Mouse (Mus musculus) embryonic facial prominence, embryonic 11.5 days (tissue): ENCODE results near the gene Agpat1. TPM values are rescaled to one million over a fixed set of nuclear protein-coding genes. Genes with fewer than 3 reads are reported as not detected.

Experiments used
- ATAC-seq: fragments of 200-750 bp; cut with Nextera tagmentation; replicated peaks from 2 replicates; pipeline ENCODE4 v1.8.0; 2017; ENCODE audit warnings: low read depth; ENCODE audit not compliant: insufficient number of reproducible peaks, low FRiP score, low TSS enrichment
- DNase-seq: peaks from one replicate; pipeline ENCODE4 v3.0.0-alpha.2; 2015; ENCODE audit warnings: low spot score
- H3K27ac ChIP-seq: fragments of 300-500 bp; sonication (generic); replicated peaks from 2 replicates; pipeline ENCODE4 v1.5.1; 2014; ENCODE audit warnings: mild to moderate bottlenecking, low read depth, low read length, control low read depth
- H3K27me3 ChIP-seq: fragments of 300-500 bp; sonication (generic); 2 replicates; pipeline ENCODE4 v1.6.1; 2014; ENCODE audit warnings: mild to moderate bottlenecking, low read length, moderate library complexity, mixed read lengths; ENCODE audit not compliant: control insufficient read depth, insufficient read depth
- H3K36me3 ChIP-seq: fragments of 300-500 bp; sonication (generic); replicated peaks from 2 replicates; pipeline ENCODE4 v1.6.1; 2014; ENCODE audit warnings: low read depth, mild to moderate bottlenecking, low read length, moderate library complexity, mixed read lengths; ENCODE audit not compliant: control insufficient read depth, insufficient read depth
- H3K4me1 ChIP-seq: fragments of 300-500 bp; sonication (generic); 2 replicates; pipeline ENCODE4 v1.6.1; 2014; ENCODE audit warnings: low read length, mixed read lengths; ENCODE audit not compliant: control insufficient read depth, insufficient read depth
- H3K4me2 ChIP-seq: fragments of 300-500 bp; sonication (generic); 2 replicates; pipeline ENCODE4 v1.6.1; 2014; ENCODE audit warnings: low read depth, mild to moderate bottlenecking, control low read depth, low read length, moderate library complexity
- H3K4me3 ChIP-seq: fragments of 300-500 bp; sonication (generic); 2 replicates; pipeline ENCODE4 v1.5.1; 2014; ENCODE audit warnings: low read depth, low read length, control low read depth
- H3K9ac ChIP-seq: fragments of 300-500 bp; sonication (generic); replicated peaks from 2 replicates; pipeline ENCODE4 v1.6.1; 2014; ENCODE audit warnings: mild to moderate bottlenecking, control low read depth, low read length
- H3K9me3 ChIP-seq: fragments of 300-500 bp; sonication (generic); replicated peaks from 2 replicates; pipeline ENCODE4 v1.6.1; 2016; ENCODE audit warnings: mild to moderate bottlenecking, low read length, inconsistent platforms, mixed read lengths; ENCODE audit not compliant: control insufficient read depth
- WGBS: fragments of 180-500 bp; shearing (Covaris S2); extraction: QIAGEN DNeasy Blood & Tissue Kit; methylation state at CpG from one replicate; pipeline ENCODE4 v1.1.7; 2014; 5-methylcytosine and 5-hydroxymethylcytosine counted together
- polyA plus RNA-seq: library from polyadenylated mRNA; unstranded; fragments of >200 nt; fragmentation: Nextera tagmentation; extraction: Ambion mirVana; gene quantifications from 2 replicates; pipeline ENCODE4 v1.2.1, GENCODE M21; 2014

Gene Agpat1
- polyA plus RNA-seq, 1 experiment from 2014 or later, result 55.3 TPM

- H3K36me3 ChIP-seq, result peaks cover 10% of the 10 kb centered on the region
- peaks cover 5% of the 10 kb centered on the region; the same call in 1 of the 2 replicates for H3K4me1 ChIP-seq
- H3K4me3 ChIP-seq, result no peak overlapping the region
- H3K9ac ChIP-seq, result no peak overlapping the region
- ATAC-seq, result no peak
- WGBS, result 90% methylated on average over 18 of the region's 18 CpGs
- H3K27me3 ChIP-seq, result no peaks in the 10 kb centered on the region
- no peak for DNase-seq
- H3K4me2 ChIP-seq, result no peak overlapping the region
- H3K27ac ChIP-seq, result no peak overlapping the region
- H3K9me3 ChIP-seq, result no peaks in the 10 kb centered on the region
These were observed 45.2 kb downstream of the Agpat1 start for GRCm38 (mm10) chr17:34649106-34649864.

GRCm38 (mm10) chr17:34650781-34651180 lies 46.7 kb downstream of the Agpat1 start:
- Histone ChIP-seq H3K27ac (no peak overlapping the region), H3K9ac (no peak overlapping the region), H3K9me3 (no peaks in the 10 kb centered on the region), H3K4me3 (no peak overlapping the region), H3K36me3 (peaks cover 10% of the 10 kb centered on the region), H3K4me1 (peaks cover 5% of the 10 kb centered on the region; the same call in 1 of the 2 replicates), H3K4me2 (no peak overlapping the region), H3K27me3 (no peaks in the 10 kb centered on the region)
- 91% methylated on average over 14 of the region's 14 CpGs for WGBS
- DNase-seq, result no peak
- ATAC-seq, result no peak

- no peak for ATAC-seq
- Histone ChIP-seq H3K4me1 (peaks cover 5% of the 10 kb centered on the region; the same call in 1 of the 2 replicates), H3K4me2 (no peak overlapping the region), H3K9ac (no peak overlapping the region), H3K27ac (no peak overlapping the region), H3K36me3 (peaks cover 10% of the 10 kb centered on the region), H3K27me3 (no peaks in the 10 kb centered on the region), H3K4me3 (no peak overlapping the region), H3K9me3 (no peaks in the 10 kb centered on the region)
- peak; percentile 38 for DNase-seq
- 48% methylated on average over 19 of the region's 19 CpGs for WGBS
These were observed 47.6 kb downstream of the Agpat1 start for GRCm38 (mm10) chr17:34651507-34652221.

GRCm38 (mm10) chr17:34652546-34652945 lies 48.5 kb downstream of the Agpat1 start:
- H3K4me1 ChIP-seq, result peaks cover 5% of the 10 kb centered on the region; the same call in 1 of the 2 replicates
- 91% methylated on average over 10 of the region's 10 CpGs for WGBS
- H3K27me3 ChIP-seq, result no peaks in the 10 kb centered on the region
- ATAC-seq, result no peak
- H3K4me3 ChIP-seq, result no peak overlapping the region
- H3K9ac ChIP-seq, result no peak overlapping the region
- peaks cover 10% of the 10 kb centered on the region for H3K36me3 ChIP-seq
- no peaks in the 10 kb centered on the region for H3K9me3 ChIP-seq
- H3K4me2 ChIP-seq, result no peak overlapping the region
- DNase-seq, result no peak
- no peak overlapping the region for H3K27ac ChIP-seq

GRCm38 (mm10) chr17:34652985-34653384 lies 48.9 kb downstream of the Agpat1 start:
- no peak overlapping the region for H3K9ac ChIP-seq
- H3K27ac ChIP-seq, result no peak overlapping the region
- no peak overlapping the region for H3K4me3 ChIP-seq
- no peak overlapping the region for H3K4me2 ChIP-seq
- H3K27me3 ChIP-seq, result no peaks in the 10 kb centered on the region
- H3K36me3 ChIP-seq, result peaks cover 10% of the 10 kb centered on the region
- peaks cover 3% of the 10 kb centered on the region; the same call in 1 of the 2 replicates for H3K4me1 ChIP-seq
- 95% methylated on average over 8 of the region's 8 CpGs for WGBS
- ATAC-seq (no peak), DNase-seq (no peak)
- H3K9me3 ChIP-seq, result no peaks in the 10 kb centered on the region

- no peak overlapping the region for H3K27ac ChIP-seq
- H3K36me3 ChIP-seq, result peaks cover 10% of the 10 kb centered on the region
- H3K9me3 ChIP-seq, result no peaks in the 10 kb centered on the region
- no peaks in the 10 kb centered on the region for H3K27me3 ChIP-seq
- H3K4me3 ChIP-seq, result no peak overlapping the region
- no peaks in the 10 kb centered on the region for H3K4me1 ChIP-seq
- DNase-seq (peak; percentile 75), ATAC-seq (no peak)
- H3K9ac ChIP-seq, result no peak overlapping the region
- H3K4me2 ChIP-seq, result no peak overlapping the region
- WGBS, result 65% methylated on average over 9 of the region's 9 CpGs
These were observed 49.8 kb downstream of the Agpat1 start for GRCm38 (mm10) chr17:34653746-34654285.

- no peak for DNase-seq
- Histone ChIP-seq H3K4me3 (no peak overlapping the region), H3K27me3 (0 out of 2 replicates have a peak, but pooled peaks cover 2% of the 10 kb centered on the region), H3K4me1 (no peaks in the 10 kb centered on the region), H3K36me3 (peaks cover 10% of the 10 kb centered on the region), H3K4me2 (no peak overlapping the region), H3K9ac (no peak overlapping the region), H3K9me3 (no peaks in the 10 kb centered on the region), H3K27ac (no peak overlapping the region)
- ATAC-seq, result no peak
- WGBS, result 96% methylated on average over 13 of the region's 13 CpGs
These were observed 50.3 kb downstream of the Agpat1 start for GRCm38 (mm10) chr17:34654392-34654791.

GRCm38 (mm10) chr17:34655160-34655559 lies 51.1 kb downstream of the Agpat1 start:
- Histone ChIP-seq H3K36me3 (peaks cover 10% of the 10 kb centered on the region), H3K4me1 (no peaks in the 10 kb centered on the region), H3K4me3 (no peak overlapping the region), H3K4me2 (no peak overlapping the region), H3K9me3 (no peaks in the 10 kb centered on the region), H3K27me3 (peaks cover 2% of the 10 kb centered on the region), H3K27ac (no peak overlapping the region), H3K9ac (no peak overlapping the region)
- ATAC-seq (no peak), DNase-seq (no peak)
- WGBS, result 89% methylated on average over 7 of the region's 7 CpGs
